Mouse (Mus musculus) erythroblast, adult 5-6 weeks (primary cell): ENCODE data around the gene H6pd. TPM values are rescaled to one million over a fixed set of nuclear protein-coding genes. Genes with fewer than 3 reads are reported as not detected.

ENCODE experiments used
- ATAC-seq: replicated peaks from 2 replicates; pipeline ENCODE4 v1.8.0; 2016; ENCODE audit warnings: moderate number of reproducible peaks, mild to moderate bottlenecking, moderate TSS enrichment, inconsistent platforms; ENCODE audit not compliant: poor library complexity, low FRiP score, severe bottlenecking
- total RNA-seq, 2 experiments: library from RNA; stranded (forward) in 1 of 2; stranded (reverse) in 1 of 2; fragments of 150-400 nt in 1 of 2; fragments of 200-764, 138-1000 nt in 1 of 2; gene quantifications; 2 replicates each; pipeline versions ENCODE4 v1.2.3 to v1.2.4; 2015 to 2017; ENCODE audit warnings: low replicate concordance in 2 of 2

Gene H6pd
- total RNA-seq, 2 experiments from 2014 or later = 6.5 to 7.0 TPM

GRCm38 (mm10) chr4:149979819-149980308 lies 29.0 kb downstream of the H6pd start:
- peak; percentile 78 for ATAC-seq

GRCm38 (mm10) chr4:149978820-149979219 lies 30.0 kb downstream of the H6pd start:
- no peak for ATAC-seq

GRCm38 (mm10) chr4:149977801-149978544 lies 30.9 kb downstream of the H6pd start:
- ATAC-seq = no peak

- ATAC-seq = no peak
Observed at GRCm38 (mm10) chr4:149977181-149977580, 31.6 kb downstream of the H6pd start.

GRCm38 (mm10) chr4:149975730-149976254 lies 33.0 kb downstream of the H6pd start:
- ATAC-seq = no peak

GRCm38 (mm10) chr4:149975291-149975690 lies 33.5 kb downstream of the H6pd start:
- ATAC-seq = no peak

- ATAC-seq = no peak
Observed at GRCm38 (mm10) chr4:149971393-149971792, 37.4 kb downstream of the H6pd start.

- ATAC-seq = no peak
Observed at GRCm38 (mm10) chr4:149968526-149968925, 40.3 kb downstream of the H6pd start.

- ATAC-seq = no peak
Observed at GRCm38 (mm10) chr4:149966963-149967362, 41.9 kb downstream of the H6pd start.

GRCm38 (mm10) chr4:149966252-149966651 lies 42.6 kb downstream of the H6pd start:
- 0 out of 2 replicates have a peak, but pooled peaks have one; percentile 46 for ATAC-seq

- no peak; the same call in 1 of the 2 replicates for ATAC-seq
Observed at GRCm38 (mm10) chr4:149965672-149966071, 43.2 kb downstream of the H6pd start.

- no peak for ATAC-seq
Observed at GRCm38 (mm10) chr4:149965242-149965641, 43.6 kb downstream of the H6pd start.

GRCm38 (mm10) chr4:149964770-149965169 lies 44.1 kb downstream of the H6pd start:
- ATAC-seq = no peak

GRCm38 (mm10) chr4:149964285-149964684 lies 44.5 kb downstream of the H6pd start:
- no peak for ATAC-seq

- no peak for ATAC-seq
Observed at GRCm38 (mm10) chr4:149960391-149960790, 48.4 kb downstream of the H6pd start.

GRCm38 (mm10) chr4:149959816-149960215 lies 49.0 kb downstream of the H6pd start:
- ATAC-seq = no peak

- no peak; the same call in 1 of the 2 replicates for ATAC-seq
Observed at GRCm38 (mm10) chr4:149958566-149958965, 50.3 kb downstream of the H6pd start.

GRCm38 (mm10) chr4:149956048-149956447 lies 52.8 kb downstream of the H6pd start:
- no peak for ATAC-seq

GRCm38 (mm10) chr4:149955631-149956030 lies 53.2 kb downstream of the H6pd start:
- ATAC-seq = no peak

- ATAC-seq = peak; percentile 90
Observed at GRCm38 (mm10) chr4:149954893-149955439, 53.9 kb downstream of the H6pd start, which contains the start of gene Spsb1. Gene Spsb1, minus strand, starts transcription at chr4:149955043.
